Mouse (Mus musculus) embryonic facial prominence, embryonic 12.5 days (tissue): Measurements from ENCODE around the gene Arap1. TPM values are rescaled to one million over a fixed set of nuclear protein-coding genes. Genes with fewer than 3 reads are reported as not detected.
A peak's percentile ranks its signal among the peaks of the same experiment; 100 is the strongest.

Experiments used
- ATAC-seq: fragments of 200-750 bp; cut with Nextera tagmentation; 2 replicates; pipeline ENCODE4 v1.8.0; 2017; ENCODE audit not compliant: insufficient number of reproducible peaks, insufficient read depth, low FRiP score, low TSS enrichment
- H3K27ac ChIP-seq: fragments of 300-500 bp; sonication (generic); 2 replicates; pipeline ENCODE4 v1.5.1; 2016; ENCODE audit warnings: mild to moderate bottlenecking
- H3K27me3 ChIP-seq: fragments of 300-500 bp; sonication (generic); 2 replicates; pipeline ENCODE4 v1.6.1; 2016; ENCODE audit warnings: mild to moderate bottlenecking, moderate library complexity
- H3K36me3 ChIP-seq: fragments of 300-500 bp; sonication (generic); 2 replicates; pipeline ENCODE4 v1.6.1; 2016; ENCODE audit warnings: mild to moderate bottlenecking
- H3K4me1 ChIP-seq: fragments of 300-500 bp; sonication (generic); 2 replicates; pipeline ENCODE4 v1.6.1; 2016
- H3K4me2 ChIP-seq: fragments of 300-500 bp; sonication (generic); replicated peaks from 2 replicates; pipeline ENCODE4 v1.6.1; 2016; ENCODE audit warnings: mild to moderate bottlenecking, moderate library complexity
- H3K4me3 ChIP-seq: fragments of 300-500 bp; sonication (generic); 2 replicates; pipeline ENCODE4 v1.5.1; 2016; ENCODE audit warnings: mild to moderate bottlenecking
- H3K9ac ChIP-seq: fragments of 300-500 bp; sonication (generic); 2 replicates; pipeline ENCODE4 v1.6.1; 2016; ENCODE audit warnings: mild to moderate bottlenecking, moderate library complexity
- H3K9me3 ChIP-seq: fragments of 300-500 bp; sonication (generic); 2 replicates; pipeline ENCODE4 v1.6.1; 2016; ENCODE audit warnings: mild to moderate bottlenecking, moderate library complexity
- WGBS: fragments of 180-500 bp; shearing (Covaris S2); methylation state at CpG from one replicate; pipeline ENCODE4 v1.1.7; 2016; 5-methylcytosine and 5-hydroxymethylcytosine counted together
- polyA plus RNA-seq: library from polyadenylated mRNA; unstranded; fragments of >200 nt; fragmentation: Nextera tagmentation; extraction: Ambion mirVana; gene quantifications from 2 replicates; pipeline ENCODE4 v1.2.1, GENCODE M21; 2016

The Arap1 gene
- polyA plus RNA-seq, 1 experiment from 2014 or later, result 29.7 TPM

GRCm38 (mm10) chr7:101315699-101316098, 32.2 kb upstream of the Arap1 start:
- Histone ChIP-seq H3K27me3 (peaks cover 13% of the 10 kb centered on the region), H3K36me3 (no peaks in the 10 kb centered on the region), H3K9ac (no peak overlapping the region), H3K4me1 (peaks cover 5% of the 10 kb centered on the region; the same call in 1 of the 2 replicates), H3K27ac (no peak overlapping the region), H3K4me3 (no peak overlapping the region), H3K9me3 (no peaks in the 10 kb centered on the region), H3K4me2 (no peak overlapping the region)
- no peak for ATAC-seq

DNA sequence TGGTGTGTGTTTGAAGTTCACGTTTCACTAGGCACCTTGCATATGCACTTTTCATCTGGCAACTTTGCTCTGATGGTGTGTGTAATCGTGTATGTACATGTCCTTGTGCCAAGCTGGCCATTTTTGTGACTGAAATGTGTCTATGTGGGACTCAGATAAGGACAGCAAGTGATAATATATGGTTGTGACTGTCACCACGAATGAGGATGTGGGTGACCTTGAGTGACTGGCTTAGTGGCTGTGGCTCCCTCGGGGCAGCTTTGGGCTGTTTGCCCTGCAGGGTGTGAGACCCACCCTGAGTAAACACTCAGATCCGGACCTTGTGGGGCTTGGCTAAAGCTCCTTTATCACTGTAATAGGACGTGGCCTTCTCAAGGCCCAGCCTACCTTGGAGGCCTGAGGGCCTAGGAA, 31.3 kb upstream of the Arap1 start:
- no peak for ATAC-seq
- Histone ChIP-seq H3K27ac (no peak overlapping the region), H3K4me3 (no peak overlapping the region), H3K9ac (no peak overlapping the region), H3K27me3 (peaks cover 14% of the 10 kb centered on the region), H3K36me3 (no peaks in the 10 kb centered on the region), H3K4me1 (peaks cover 8% of the 10 kb centered on the region; the same call in 1 of the 2 replicates), H3K9me3 (no peaks in the 10 kb centered on the region), H3K4me2 (no peak overlapping the region)
- WGBS, result 63% methylated on average over 6 of the region's 6 CpGs

- no peaks in the 10 kb centered on the region for H3K36me3 ChIP-seq
- no peak for ATAC-seq
- H3K9me3 ChIP-seq, result no peaks in the 10 kb centered on the region
- peaks cover 18% of the 10 kb centered on the region for H3K27me3 ChIP-seq
- H3K4me1 ChIP-seq, result peaks cover 11% of the 10 kb centered on the region; the same call in 1 of the 2 replicates
- 86% methylated on average over 3 of the region's 3 CpGs for WGBS
- H3K27ac ChIP-seq, result no peak within 1 kb of the TSS
- H3K9ac ChIP-seq, result no peak within 1 kb of the TSS
- no peak within 1 kb of the TSS for H3K4me3 ChIP-seq
- H3K4me2 ChIP-seq, result no peak within 1 kb of the TSS
Observed at GRCm38 (mm10) chr7:101317014-101317413, 30.9 kb upstream of the Arap1 start, which contains the start of gene Stard10. Stard10 (plus strand) TSS chr7:101317086.

GRCm38 (mm10) chr7:101318848-101319247, 29.0 kb upstream of the Arap1 start:
- H3K9me3 ChIP-seq, result no peaks in the 10 kb centered on the region
- H3K4me3 ChIP-seq, result no peak overlapping the region
- H3K4me2 ChIP-seq, result no peak overlapping the region
- no peak overlapping the region for H3K27ac ChIP-seq
- 65% methylated on average over 4 of the region's 4 CpGs for WGBS
- no peaks in the 10 kb centered on the region for H3K36me3 ChIP-seq
- H3K9ac ChIP-seq, result no peak overlapping the region
- H3K4me1 ChIP-seq, result peaks cover 11% of the 10 kb centered on the region; the same call in 1 of the 2 replicates
- no peak for ATAC-seq
- peaks cover 28% of the 10 kb centered on the region for H3K27me3 ChIP-seq

DNA sequence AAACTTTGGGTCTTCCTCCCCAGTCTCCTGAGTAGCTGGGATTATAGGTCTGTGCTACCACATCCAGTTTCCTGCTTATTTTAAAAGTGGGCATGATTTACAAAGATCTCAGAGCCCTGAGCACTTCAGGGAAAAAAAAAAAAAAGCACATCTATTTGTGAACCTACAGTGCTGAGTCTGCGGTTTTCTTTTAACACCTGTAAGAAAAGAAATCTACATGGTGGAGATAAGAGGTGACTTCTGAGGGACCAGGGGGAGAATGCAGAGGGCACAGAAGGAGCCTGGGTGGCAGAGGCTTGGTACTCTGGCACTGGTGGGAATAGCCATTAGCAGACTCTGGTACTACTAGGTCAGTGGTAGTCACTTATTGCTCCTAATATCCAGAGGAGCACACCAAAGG, 28.1 kb upstream of the Arap1 start:
- no peak overlapping the region for H3K4me2 ChIP-seq
- WGBS, result 86% methylated on average over 1 of the region's 1 CpGs
- no peak overlapping the region for H3K4me3 ChIP-seq
- peaks cover 28% of the 10 kb centered on the region for H3K27me3 ChIP-seq
- H3K4me1 ChIP-seq, result peaks cover 11% of the 10 kb centered on the region; the same call in 1 of the 2 replicates
- no peak for ATAC-seq
- H3K27ac ChIP-seq, result no peak overlapping the region
- no peak overlapping the region for H3K9ac ChIP-seq
- H3K36me3 ChIP-seq, result no peaks in the 10 kb centered on the region
- H3K9me3 ChIP-seq, result no peaks in the 10 kb centered on the region

DNA sequence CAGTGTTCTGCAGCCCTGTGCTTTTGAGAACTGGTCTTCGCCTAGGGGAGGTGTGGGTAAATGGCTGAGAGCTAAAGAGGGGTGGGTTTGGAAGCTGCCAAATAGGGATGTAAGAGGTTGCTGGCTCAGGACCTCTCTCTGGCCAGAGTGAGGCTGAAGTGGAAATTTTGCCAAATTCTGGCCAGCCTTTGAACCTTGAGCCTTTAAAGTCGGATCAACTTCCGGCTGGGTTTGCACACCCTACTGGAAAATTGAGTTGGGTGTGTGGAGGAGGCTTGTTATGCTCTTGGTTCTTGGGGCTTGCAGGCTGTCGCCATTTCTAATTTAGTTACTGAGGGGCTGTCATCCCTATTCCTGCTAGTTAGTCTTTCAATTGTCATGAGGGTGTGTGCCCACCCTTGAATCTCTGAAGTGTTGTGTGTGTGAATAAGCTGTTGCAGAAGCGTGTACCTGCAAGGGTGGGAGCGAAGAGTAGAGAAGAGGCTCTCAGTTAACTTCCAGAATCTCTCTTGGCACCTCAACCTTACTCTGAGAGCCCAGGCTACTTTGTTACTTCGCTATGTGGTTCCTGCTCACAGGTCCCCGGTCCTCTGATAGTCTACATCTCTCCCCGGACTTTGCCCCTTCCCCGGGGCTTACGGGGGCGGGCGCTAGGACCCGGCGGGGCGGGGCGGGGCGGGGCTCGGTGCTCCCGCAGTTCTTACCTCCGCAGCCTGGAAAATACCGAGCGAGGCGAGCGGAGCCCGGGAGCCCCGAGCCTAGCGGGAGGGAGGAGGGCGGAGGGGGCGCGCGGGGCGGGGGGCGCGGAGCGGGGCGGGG, 27.3 kb upstream of the Arap1 start:
- peak; percentile 52; the same call in 1 of the 2 replicates for ATAC-seq
- H3K27me3 ChIP-seq, result peaks cover 28% of the 10 kb centered on the region
- 6% methylated on average over 23 of the region's 37 CpGs for WGBS
- H3K36me3 ChIP-seq, result no peaks in the 10 kb centered on the region
- H3K4me2 ChIP-seq, result peak overlapping the region; percentile 84
- H3K27ac ChIP-seq, result 0 out of 2 replicates have a peak overlapping the region, but pooled peaks have one; percentile 37
- peaks cover 11% of the 10 kb centered on the region; the same call in 1 of the 2 replicates for H3K4me1 ChIP-seq
- peak overlapping the region; percentile 74 for H3K4me3 ChIP-seq
- H3K9me3 ChIP-seq, result no peaks in the 10 kb centered on the region
- H3K9ac ChIP-seq, result peak overlapping the region; percentile 77

DNA sequence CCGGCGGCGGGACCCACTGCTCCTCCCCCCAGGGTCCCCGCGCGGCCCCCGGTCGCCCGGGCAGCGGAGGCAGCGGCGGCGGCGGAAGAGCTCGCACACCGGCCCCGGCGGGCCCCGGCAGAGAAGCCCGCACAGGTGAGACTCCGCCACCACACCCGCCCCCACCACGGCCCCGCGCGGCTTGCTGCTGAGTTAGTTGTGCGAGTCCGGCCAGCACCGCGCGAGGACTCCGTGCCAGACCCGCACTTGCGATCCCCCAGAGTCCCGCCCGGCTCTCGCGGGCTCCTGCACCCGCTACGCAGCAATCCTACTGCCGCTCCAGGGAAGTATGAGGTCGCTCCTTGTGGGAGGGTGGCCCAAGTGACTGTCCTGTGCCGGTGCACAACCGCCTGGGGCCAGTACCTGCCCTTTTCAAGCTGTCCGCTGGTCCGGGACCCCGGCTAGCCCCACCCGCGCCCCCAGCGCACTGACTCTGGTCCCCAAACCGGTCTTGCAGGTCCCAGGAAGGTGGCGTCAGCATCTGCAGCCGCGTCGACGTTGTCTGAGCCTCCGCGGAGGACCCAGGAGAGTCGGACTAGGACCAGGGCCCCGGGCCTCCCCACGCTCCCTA, 26.5 kb upstream of the Arap1 start:
- under 1% methylated on average over 47 of the region's 61 CpGs for WGBS
- peak; percentile 65; the same call in 1 of the 2 replicates for ATAC-seq

GRCm38 (mm10) chr7:101323141-101323594, 24.7 kb upstream of the Arap1 start:
- Histone ChIP-seq H3K4me2 (no peak overlapping the region; the same call in 1 of the 2 replicates), H3K9me3 (no peaks in the 10 kb centered on the region), H3K4me3 (no peak overlapping the region), H3K27ac (no peak overlapping the region), H3K4me1 (peaks cover 11% of the 10 kb centered on the region; the same call in 1 of the 2 replicates), H3K36me3 (no peaks in the 10 kb centered on the region), H3K9ac (no peak overlapping the region), H3K27me3 (peaks cover 28% of the 10 kb centered on the region)
- WGBS, result 72% methylated on average over 4 of the region's 4 CpGs
- ATAC-seq, result no peak

More for the DNA sequence above, 26.5 kb upstream of the Arap1 start:
- Histone ChIP-seq H3K9ac (peak overlapping the region; percentile 77), H3K4me1 (peaks cover 11% of the 10 kb centered on the region; the same call in 1 of the 2 replicates), H3K9me3 (no peaks in the 10 kb centered on the region), H3K36me3 (no peaks in the 10 kb centered on the region), H3K27ac (0 out of 2 replicates have a peak overlapping the region, but pooled peaks have one; percentile 37), H3K4me3 (peak overlapping the region; percentile 74), H3K27me3 (peaks cover 28% of the 10 kb centered on the region), H3K4me2 (peak overlapping the region; percentile 84)

GRCm38 (mm10) chr7:101324142-101324962, 23.5 kb upstream of the Arap1 start:
- no peak overlapping the region for H3K9ac ChIP-seq
- no peaks in the 10 kb centered on the region for H3K36me3 ChIP-seq
- no peaks in the 10 kb centered on the region for H3K9me3 ChIP-seq
- no peak overlapping the region for H3K27ac ChIP-seq
- no peak overlapping the region for H3K4me3 ChIP-seq
- WGBS, result 62% methylated on average over 5 of the region's 6 CpGs
- ATAC-seq, result no peak
- H3K27me3 ChIP-seq, result peaks cover 22% of the 10 kb centered on the region
- H3K4me1 ChIP-seq, result peaks cover 11% of the 10 kb centered on the region; the same call in 1 of the 2 replicates
- H3K4me2 ChIP-seq, result no peak overlapping the region

DNA sequence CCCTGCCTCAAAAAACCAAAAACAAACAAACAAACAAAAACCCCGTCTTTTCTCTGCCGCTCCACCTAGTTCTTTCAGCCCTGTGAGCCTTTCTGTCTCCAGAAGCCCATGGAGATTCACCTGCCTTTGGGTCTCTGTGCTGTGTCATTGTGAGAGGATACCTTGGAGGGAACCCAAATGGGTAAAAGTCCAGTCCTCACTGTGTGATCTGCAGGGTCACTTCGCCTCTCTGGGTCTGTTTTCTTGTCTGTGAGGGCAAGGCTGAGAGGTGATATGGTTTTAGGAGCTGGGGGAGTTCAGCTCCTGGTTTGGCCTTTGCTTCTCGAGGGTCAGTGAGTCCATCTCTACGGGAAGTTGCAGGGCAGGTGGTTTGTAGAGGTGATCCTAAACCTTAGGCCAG, 21.9 kb upstream of the Arap1 start:
- no peaks in the 10 kb centered on the region for H3K36me3 ChIP-seq
- peaks cover 9% of the 10 kb centered on the region; the same call in 1 of the 2 replicates for H3K4me1 ChIP-seq
- peaks cover 15% of the 10 kb centered on the region for H3K27me3 ChIP-seq
- H3K9me3 ChIP-seq, result no peaks in the 10 kb centered on the region
- 87% methylated on average over 5 of the region's 5 CpGs for WGBS
- no peak overlapping the region for H3K27ac ChIP-seq
- H3K4me2 ChIP-seq, result no peak overlapping the region
- H3K4me3 ChIP-seq, result no peak overlapping the region
- H3K9ac ChIP-seq, result no peak overlapping the region
- no peak for ATAC-seq

GRCm38 (mm10) chr7:101327263-101327662, 20.6 kb upstream of the Arap1 start:
- WGBS, result 55% methylated on average over 5 of the region's 5 CpGs
- Histone ChIP-seq H3K9me3 (no peaks in the 10 kb centered on the region), H3K9ac (no peak overlapping the region), H3K4me2 (no peak overlapping the region), H3K36me3 (no peaks in the 10 kb centered on the region), H3K27me3 (peaks cover 8% of the 10 kb centered on the region), H3K4me1 (0 out of 2 replicates have a peak, but pooled peaks cover 4% of the 10 kb centered on the region), H3K27ac (no peak overlapping the region), H3K4me3 (no peak overlapping the region)
- ATAC-seq, result no peak
